Mouse (Mus musculus) G1E (cell line): ENCODE measurements around the gene Lfng.

Source experiments
- CTCF ChIP-seq: IDR thresholded peaks from 2 replicates; pipeline ENCODE4 v1.5.1; 2012; ENCODE audit warnings: low read depth, low read length, inconsistent platforms, mixed read lengths
- GATA1 ChIP-seq: IDR thresholded peaks from 2 replicates; pipeline ENCODE4 v1.6.1; 2012; ENCODE audit warnings: borderline replicate concordance, low read length, inconsistent platforms, mixed read lengths
- GATA2 ChIP-seq: IDR thresholded peaks from 2 replicates; pipeline ENCODE4 v1.6.1; 2012; ENCODE audit warnings: low read depth, low read length, inconsistent platforms, borderline replicate concordance
- POLR2AphosphoS5 ChIP-seq: IDR thresholded peaks from 2 replicates; pipeline ENCODE4 v1.6.1; 2012; ENCODE audit warnings: low read depth, low read length, inconsistent platforms; ENCODE audit not compliant: insufficient replicate concordance
- TAL1 ChIP-seq: conservative IDR thresholded peaks from 2 replicates; pipeline ENCODE4 v1.6.1; 2012; ENCODE audit warnings: low read depth, low read length, inconsistent platforms, mixed read lengths

GRCm38 (mm10) chr5:140619151-140619771 is 12.1 kb downstream of the Lfng start:
- TF ChIP-seq CTCF (peak; percentile 82), GATA2 (no peak), POLR2AphosphoS5 (no peak), TAL1 (no peak), GATA1 (no peak)
